Mouse (Mus musculus) G1E (cell line): ENCODE data around the gene Dqx1.

Source experiments
- CTCF ChIP-seq: IDR thresholded peaks from 2 replicates; pipeline ENCODE4 v1.5.1; 2012; ENCODE audit warnings: low read depth, low read length, inconsistent platforms, mixed read lengths
- GATA1 ChIP-seq: IDR thresholded peaks from 2 replicates; pipeline ENCODE4 v1.6.1; 2012; ENCODE audit warnings: borderline replicate concordance, low read length, inconsistent platforms, mixed read lengths
- TAL1 ChIP-seq: conservative IDR thresholded peaks from 2 replicates; pipeline ENCODE4 v1.6.1; 2012; ENCODE audit warnings: low read depth, low read length, inconsistent platforms, mixed read lengths

DNA sequence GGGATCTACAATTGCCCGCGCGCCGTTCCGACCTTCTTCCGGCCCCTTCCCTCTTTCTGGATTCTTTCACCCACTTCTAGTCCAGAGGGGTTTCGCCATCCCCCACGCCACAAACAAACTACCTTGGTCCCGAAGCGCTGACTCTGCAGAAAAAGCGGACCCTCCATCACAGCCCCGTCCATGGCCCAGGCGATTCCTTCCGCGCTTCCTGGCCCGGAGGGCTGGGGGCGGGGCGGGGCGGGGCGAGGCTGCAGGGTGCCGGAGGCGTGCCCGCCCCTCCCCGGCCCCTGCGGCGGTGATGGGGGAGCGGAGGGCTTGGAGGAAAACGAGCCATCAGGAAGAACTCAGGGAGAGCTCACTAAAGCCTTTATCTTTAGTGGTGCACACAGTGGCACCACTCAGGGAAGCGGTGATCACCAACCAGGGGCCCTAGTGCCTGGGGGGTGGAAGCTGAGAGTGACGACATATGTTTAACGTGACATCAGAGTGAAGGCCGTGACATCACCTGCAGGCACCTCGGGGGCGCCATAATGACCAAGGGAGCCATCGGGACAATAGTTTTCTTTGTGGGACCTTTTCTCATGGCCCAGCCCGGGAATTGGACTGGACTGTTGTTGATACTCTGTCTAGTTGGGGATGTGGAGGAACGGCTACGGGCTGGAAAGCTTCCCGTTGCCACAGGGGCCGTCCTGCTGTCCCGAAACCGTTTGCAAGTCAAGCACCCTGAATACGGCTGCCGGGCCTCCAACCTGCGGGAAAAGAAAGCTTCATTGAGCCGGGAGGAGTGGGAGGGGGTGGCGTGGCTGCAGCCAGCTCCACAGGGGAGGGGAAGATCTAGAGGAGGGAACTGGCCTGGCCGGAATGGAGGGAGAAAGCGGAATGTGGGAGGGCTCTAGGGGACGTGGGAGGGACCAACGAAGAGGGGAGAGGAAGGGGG lies 24.1 kb upstream of the Dqx1 start, which contains the start of the genes Dok1 and Loxl3:
- TF ChIP-seq CTCF: no peak
- TF ChIP-seq GATA1: no peak
- no peak for TF ChIP-seq TAL1
